Mouse (Mus musculus): Measurements from ENCODE around the gene Serpina9.
"Not testable (repeated sequence)": the region's sequence is repeated elsewhere in the genome, so short reads cannot be mapped to it uniquely, and the experiment has no call there.

Serpina9 gene

GRCm38 (mm10) chr12:103989857-103990256, 23.7 kb downstream of the Serpina9 start, which contains the start of gene Serpina11:
Gene Serpina11, minus strand, starts transcription at chr12:103989957.
- no peak for DNase-seq (ENCODE audit: low read depth, low spot score)

- no peak for DNase-seq (ENCODE audit: low read depth, low spot score)
These were observed 24.1 kb downstream of the Serpina9 start for GRCm38 (mm10) chr12:103989514-103989767.

- DNase-seq (ENCODE audit: low read depth, low spot score), result no peak
These were observed 24.6 kb downstream of the Serpina9 start for GRCm38 (mm10) chr12:103988754-103989513.

GRCm38 (mm10) chr12:103985868-103986267, 27.7 kb downstream of the Serpina9 start:
- DNase-seq (ENCODE audit: low read depth, low spot score), result no peak

GRCm38 (mm10) chr12:103984935-103985334, 28.6 kb downstream of the Serpina9 start:
- DNase-seq (ENCODE audit: low read depth, low spot score), result no peak

- no peak for DNase-seq (ENCODE audit: low read depth, low spot score)
These were observed 31.8 kb downstream of the Serpina9 start for GRCm38 (mm10) chr12:103981646-103982360.

- DNase-seq (ENCODE audit: low read depth, low spot score), result no peak
These were observed 35.3 kb downstream of the Serpina9 start for GRCm38 (mm10) chr12:103978294-103978693.

GRCm38 (mm10) chr12:103977846-103978245, 35.7 kb downstream of the Serpina9 start:
- DNase-seq (ENCODE audit: low read depth, low spot score), result no peak

- DNase-seq (ENCODE audit: low read depth, low spot score), result no peak
These were observed 36.5 kb downstream of the Serpina9 start for GRCm38 (mm10) chr12:103977060-103977459.

GRCm38 (mm10) chr12:103971080-103971479, 42.5 kb downstream of the Serpina9 start:
- DNase-seq (ENCODE audit: low read depth, low spot score), result no peak

GRCm38 (mm10) chr12:103969577-103970116, 43.9 kb downstream of the Serpina9 start:
- no peak for DNase-seq (ENCODE audit: low read depth, low spot score)

- DNase-seq (ENCODE audit: low read depth, low spot score), result no peak
These were observed 46.8 kb downstream of the Serpina9 start for GRCm38 (mm10) chr12:103966761-103967160.

GRCm38 (mm10) chr12:103963288-103963687, 50.3 kb downstream of the Serpina9 start:
- no peak for DNase-seq (ENCODE audit: low read depth, low spot score)

- DNase-seq (ENCODE audit: low read depth, low spot score), result no peak
These were observed 50.7 kb downstream of the Serpina9 start for GRCm38 (mm10) chr12:103962860-103963259.

- DNase-seq (ENCODE audit: low read depth, low spot score), result no peak
These were observed 51.2 kb downstream of the Serpina9 start for GRCm38 (mm10) chr12:103962337-103962736.

GRCm38 (mm10) chr12:103961716-103962115, 51.8 kb downstream of the Serpina9 start:
- DNase-seq (ENCODE audit: low read depth, low spot score), result no peak

GRCm38 (mm10) chr12:103958798-103959197, 54.8 kb downstream of the Serpina9 start, which contains the start of gene Serpina1e:
Gene Serpina1e, minus strand, starts transcription at chr12:103958975.
- no peak for DNase-seq (ENCODE audit: low read depth, low spot score)

- DNase-seq (ENCODE audit: low read depth, low spot score), result not testable (repeated sequence)
These were observed 57.0 kb downstream of the Serpina9 start for GRCm38 (mm10) chr12:103956555-103956954.

- DNase-seq (ENCODE audit: low read depth, low spot score), result not testable (repeated sequence)
These were observed 60.6 kb downstream of the Serpina9 start for GRCm38 (mm10) chr12:103952972-103953371.

- no peak for DNase-seq (ENCODE audit: low read depth, low spot score)
These were observed 67.3 kb downstream of the Serpina9 start for GRCm38 (mm10) chr12:103946243-103946642.

Data from embryo, embryonic 11.5 days (tissue).